Mouse (Mus musculus): Measurements from ENCODE around the gene Cenpv.

DNA sequence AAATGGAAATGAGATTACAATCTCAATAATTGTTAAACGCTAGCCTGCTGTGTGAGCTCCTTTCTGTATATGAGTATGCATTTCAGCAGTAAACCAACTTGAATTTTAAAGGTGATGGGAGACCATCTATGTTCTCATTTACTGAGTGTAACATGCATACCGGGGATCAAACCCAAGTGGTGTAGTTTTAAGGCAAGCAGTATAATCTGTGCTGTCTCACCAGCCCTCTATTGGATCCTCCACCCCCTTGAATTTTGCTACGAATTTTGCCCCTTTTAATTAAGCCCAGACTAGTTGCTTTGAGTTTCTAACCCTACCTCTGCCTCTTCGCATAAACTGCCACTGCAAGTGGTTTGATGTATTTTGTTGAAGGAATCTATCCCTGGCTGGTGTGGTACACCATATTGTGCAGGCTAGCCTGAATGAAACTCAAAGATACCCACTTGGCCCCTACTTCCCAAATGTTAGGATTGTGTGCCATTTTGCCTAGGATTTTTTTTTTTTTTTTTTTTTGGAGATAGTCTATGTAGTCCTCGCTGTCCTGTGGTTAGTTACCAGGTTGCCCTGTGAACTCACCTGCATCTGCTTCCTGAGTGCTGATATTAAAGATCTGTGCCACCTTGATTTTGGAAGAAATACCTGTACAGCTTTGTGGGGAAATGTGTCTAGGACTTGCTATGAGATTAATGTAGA, 15.2 kb upstream of the Cenpv start:
- TF ChIP-seq POLR2A (IDR thresholded peaks at IDR 0.05; ENCODE audit: borderline replicate concordance, extremely low read depth, low read depth, low read length) = no peak
- no peak for TF ChIP-seq CTCF (IDR thresholded peaks at IDR 0.05; ENCODE audit: insufficient read depth, low read length)

Measured in lung, adult 2 months (tissue).